Mouse (Mus musculus) embryonic facial prominence, embryonic 15.5 days (tissue): ENCODE results near the gene Cntrl. TPM values are rescaled to one million over a fixed set of nuclear protein-coding genes. Genes with fewer than 3 reads are reported as not detected.

ENCODE experiments used
- ATAC-seq: fragments of 200-750 bp; cut with Nextera tagmentation; 2 replicates; pipeline ENCODE4 v1.8.0; 2017; ENCODE audit warnings: low read depth, moderate TSS enrichment; ENCODE audit not compliant: insufficient number of reproducible peaks, low FRiP score, low TSS enrichment
- H3K27ac ChIP-seq: fragments of 300-500 bp; sonication (generic); replicated peaks from 2 replicates; pipeline ENCODE4 v1.5.1; 2015; ENCODE audit warnings: mild to moderate bottlenecking, inconsistent platforms
- H3K27me3 ChIP-seq: fragments of 300-500 bp; sonication (generic); 2 replicates; pipeline ENCODE4 v1.6.1; 2015; ENCODE audit warnings: inconsistent platforms
- H3K36me3 ChIP-seq: fragments of 300-500 bp; sonication (generic); 2 replicates; pipeline ENCODE4 v1.6.1; 2015; ENCODE audit warnings: mild to moderate bottlenecking, inconsistent platforms
- H3K4me1 ChIP-seq: fragments of 300-500 bp; sonication (generic); 2 replicates; pipeline ENCODE4 v1.6.1; 2015; ENCODE audit warnings: inconsistent platforms
- H3K4me2 ChIP-seq: fragments of 300-500 bp; sonication (generic); replicated peaks from 2 replicates; pipeline ENCODE4 v1.6.1; 2015; ENCODE audit warnings: mild to moderate bottlenecking, inconsistent platforms
- H3K4me3 ChIP-seq: fragments of 300-500 bp; sonication (generic); replicated peaks from 2 replicates; pipeline ENCODE4 v1.5.1; 2015; ENCODE audit warnings: mild to moderate bottlenecking, inconsistent platforms
- H3K9ac ChIP-seq: fragments of 300-500 bp; sonication (generic); 2 replicates; pipeline ENCODE4 v1.6.1; 2015; ENCODE audit warnings: inconsistent platforms
- H3K9me3 ChIP-seq: fragments of 300-500 bp; sonication (generic); replicated peaks from 2 replicates; pipeline ENCODE4 v1.6.1; 2016; ENCODE audit warnings: inconsistent platforms
- WGBS: fragments of 180-500 bp; shearing (Covaris S2); methylation state at CpG from one replicate; pipeline ENCODE4 v1.1.7; 2015; 5-methylcytosine and 5-hydroxymethylcytosine counted together
- polyA plus RNA-seq: library from polyadenylated mRNA; unstranded; fragments of >200 nt; fragmentation: Nextera tagmentation; extraction: Ambion mirVana; gene quantifications from 2 replicates; pipeline ENCODE4 v1.2.1, GENCODE M21; 2015

Gene Cntrl
- polyA plus RNA-seq, 1 experiment from 2014 or later = 23.3 TPM

DNA sequence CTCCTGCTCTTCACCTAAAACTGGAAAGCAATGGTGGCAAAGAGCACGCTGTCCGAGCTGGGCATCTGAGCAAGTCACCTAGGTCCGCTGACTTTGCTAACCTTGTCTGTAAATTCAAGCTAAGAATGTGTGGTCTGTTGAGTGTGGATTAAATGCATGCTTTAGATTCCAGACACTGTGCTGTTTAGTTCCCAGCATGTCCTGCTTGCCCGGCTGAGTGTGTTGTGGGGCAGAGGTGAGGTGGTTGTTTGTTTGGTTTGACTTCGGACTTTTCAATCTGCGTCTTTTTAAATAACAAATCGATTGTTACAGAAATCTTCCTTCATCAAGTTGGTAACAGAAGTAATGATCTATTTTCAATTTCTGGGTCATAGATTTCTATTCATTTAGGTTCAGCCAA lies 48.5 kb downstream of the Cntrl start:
- Histone ChIP-seq H3K9ac (no peak overlapping the region), H3K4me2 (no peak overlapping the region), H3K27me3 (no peaks in the 10 kb centered on the region), H3K36me3 (peaks cover 75% of the 10 kb centered on the region), H3K27ac (no peak overlapping the region), H3K4me1 (no peaks in the 10 kb centered on the region), H3K9me3 (no peaks in the 10 kb centered on the region), H3K4me3 (no peak overlapping the region)
- no peak for ATAC-seq
- 79% methylated on average over 7 of the region's 7 CpGs for WGBS

DNA sequence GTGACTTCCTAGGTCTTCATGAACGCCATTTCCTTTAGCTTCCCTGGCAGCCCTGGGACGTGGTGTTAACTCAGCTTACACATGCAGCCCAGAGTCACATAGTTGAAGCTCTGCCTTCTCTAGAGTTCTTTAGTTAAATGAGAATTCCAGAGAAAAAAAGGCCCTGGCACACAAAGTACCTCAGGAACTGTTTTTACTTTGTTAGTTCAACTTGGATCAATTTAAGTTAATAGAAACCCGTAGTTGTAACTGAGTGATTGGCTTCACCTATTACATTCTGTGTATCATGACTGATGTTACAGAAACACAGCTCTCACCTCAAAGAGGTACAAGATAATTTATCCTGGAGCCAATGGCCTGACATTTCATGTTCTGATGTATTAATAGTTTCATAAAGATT lies 49.1 kb downstream of the Cntrl start:
- no peak overlapping the region for H3K9ac ChIP-seq
- H3K36me3 ChIP-seq = peaks cover 75% of the 10 kb centered on the region
- no peak overlapping the region for H3K27ac ChIP-seq
- no peak for ATAC-seq
- H3K27me3 ChIP-seq = no peaks in the 10 kb centered on the region
- H3K9me3 ChIP-seq = no peaks in the 10 kb centered on the region
- no peak overlapping the region for H3K4me3 ChIP-seq
- no peak overlapping the region for H3K4me2 ChIP-seq
- no peaks in the 10 kb centered on the region for H3K4me1 ChIP-seq
- WGBS = 63% methylated on average over 3 of the region's 3 CpGs

DNA sequence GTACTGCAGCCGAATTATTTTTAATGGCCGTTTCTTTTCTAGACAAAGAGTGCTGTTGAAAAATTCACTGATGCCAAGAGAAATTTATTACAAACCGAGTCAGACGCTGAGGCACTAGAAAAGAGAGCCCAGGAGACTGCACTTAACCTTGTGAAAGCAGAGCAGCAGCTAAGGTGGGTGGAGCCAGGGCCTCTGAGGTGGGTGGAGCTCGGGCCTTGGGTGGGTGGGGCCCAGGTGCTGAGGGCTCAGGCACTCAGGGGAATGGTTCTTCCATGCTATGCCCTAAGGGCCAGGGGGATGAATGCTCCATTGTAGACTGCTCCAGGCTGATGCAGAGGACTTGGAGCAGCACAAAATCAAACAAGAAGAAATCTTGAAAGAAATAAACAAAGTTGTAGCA lies 50.9 kb downstream of the Cntrl start:
- Histone ChIP-seq H3K9me3 (no peaks in the 10 kb centered on the region), H3K27ac (no peak overlapping the region), H3K4me2 (no peak overlapping the region), H3K9ac (no peak overlapping the region), H3K36me3 (peaks cover 69% of the 10 kb centered on the region), H3K4me3 (no peak overlapping the region), H3K27me3 (no peaks in the 10 kb centered on the region), H3K4me1 (no peaks in the 10 kb centered on the region)
- WGBS = 43% methylated on average over 5 of the region's 5 CpGs
- ATAC-seq = no peak

DNA sequence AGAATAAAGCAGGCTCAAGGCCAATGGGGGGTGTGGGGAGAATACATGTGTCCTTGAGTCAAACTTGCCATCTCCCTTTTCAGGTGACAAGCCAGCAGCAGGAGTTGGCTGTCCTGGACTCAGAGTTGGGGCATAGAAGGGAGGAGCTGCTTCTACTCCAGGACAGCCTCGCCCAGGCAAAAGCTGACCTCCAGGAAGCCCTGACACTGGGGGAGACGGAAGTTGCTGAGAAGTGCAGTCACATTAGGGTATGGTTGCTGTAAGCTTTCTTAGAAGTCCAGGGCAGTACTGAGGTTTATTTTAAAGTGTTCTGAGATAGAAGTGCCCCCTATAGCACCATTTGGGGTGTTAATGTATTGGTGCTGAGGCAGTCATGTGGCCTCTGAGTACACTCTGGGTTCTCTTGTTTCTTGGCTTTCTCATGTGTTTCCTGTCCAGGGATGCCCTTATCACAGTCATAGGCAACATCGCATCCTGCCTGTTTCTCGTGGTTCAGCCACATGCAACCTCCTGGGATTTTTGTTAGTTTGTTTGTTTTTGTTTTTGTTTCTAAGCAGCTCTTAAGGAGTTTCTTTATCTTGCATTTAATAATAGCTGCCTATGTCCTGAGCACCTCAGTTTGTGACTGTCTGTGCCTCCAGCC lies 52.7 kb downstream of the Cntrl start:
- no peak for ATAC-seq
- no peak overlapping the region for H3K4me3 ChIP-seq
- no peaks in the 10 kb centered on the region for H3K9me3 ChIP-seq
- H3K4me2 ChIP-seq = no peak overlapping the region
- WGBS = 76% methylated on average over 4 of the region's 4 CpGs
- H3K36me3 ChIP-seq = peaks cover 69% of the 10 kb centered on the region
- no peak overlapping the region for H3K27ac ChIP-seq
- H3K4me1 ChIP-seq = no peaks in the 10 kb centered on the region
- no peak overlapping the region for H3K9ac ChIP-seq
- no peaks in the 10 kb centered on the region for H3K27me3 ChIP-seq

DNA sequence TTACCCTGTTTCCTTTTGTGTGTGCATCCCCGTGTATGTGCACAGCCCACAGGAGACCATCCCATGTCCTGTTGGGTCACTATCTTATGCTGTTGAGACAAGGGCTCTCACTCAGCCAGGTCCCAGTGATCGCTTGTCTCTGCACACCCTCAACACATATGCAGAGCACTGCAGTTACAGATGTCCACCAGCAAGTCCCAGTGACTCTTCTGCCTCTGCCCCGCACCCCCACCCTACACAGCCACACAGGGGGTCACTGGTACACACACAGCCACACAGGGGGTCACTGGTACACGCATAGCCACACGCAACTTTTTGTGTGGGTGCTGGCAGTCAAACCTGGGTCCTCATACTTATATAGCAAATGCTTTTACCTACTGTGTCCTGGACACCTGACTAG lies 54.1 kb downstream of the Cntrl start:
- no peak overlapping the region for H3K27ac ChIP-seq
- H3K4me3 ChIP-seq = no peak overlapping the region
- 93% methylated on average over 5 of the region's 5 CpGs for WGBS
- no peak overlapping the region for H3K9ac ChIP-seq
- no peak overlapping the region for H3K4me2 ChIP-seq
- H3K36me3 ChIP-seq = peaks cover 67% of the 10 kb centered on the region
- ATAC-seq = no peak
- H3K9me3 ChIP-seq = no peaks in the 10 kb centered on the region
- no peaks in the 10 kb centered on the region for H3K4me1 ChIP-seq
- no peaks in the 10 kb centered on the region for H3K27me3 ChIP-seq

DNA sequence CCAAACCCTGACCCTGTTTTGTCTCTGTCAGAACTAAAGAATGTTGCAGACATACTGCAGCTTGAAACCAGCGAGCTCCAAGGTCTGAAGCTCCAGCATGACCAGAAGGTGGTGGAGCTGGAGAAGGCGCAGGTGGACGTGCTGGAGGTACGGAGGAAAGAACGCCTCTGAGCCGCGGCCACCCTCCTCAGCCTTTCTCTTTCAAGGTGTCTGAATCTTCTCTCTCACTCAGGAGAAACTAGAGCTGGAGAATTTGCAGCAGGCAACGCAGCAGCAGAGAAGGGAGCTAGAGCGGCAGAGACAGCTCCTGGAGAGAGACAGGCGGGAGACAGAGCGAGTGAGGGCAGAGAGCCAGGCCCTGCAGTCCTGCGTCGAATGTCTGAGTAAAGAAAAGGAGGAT lies 56.1 kb downstream of the Cntrl start:
- Histone ChIP-seq H3K27ac (no peak overlapping the region), H3K4me1 (no peaks in the 10 kb centered on the region), H3K4me3 (no peak overlapping the region), H3K27me3 (no peaks in the 10 kb centered on the region), H3K9me3 (no peaks in the 10 kb centered on the region), H3K4me2 (no peak overlapping the region), H3K36me3 (peaks cover 66% of the 10 kb centered on the region), H3K9ac (no peak overlapping the region)
- ATAC-seq = no peak
- WGBS = 94% methylated on average over 13 of the region's 13 CpGs

DNA sequence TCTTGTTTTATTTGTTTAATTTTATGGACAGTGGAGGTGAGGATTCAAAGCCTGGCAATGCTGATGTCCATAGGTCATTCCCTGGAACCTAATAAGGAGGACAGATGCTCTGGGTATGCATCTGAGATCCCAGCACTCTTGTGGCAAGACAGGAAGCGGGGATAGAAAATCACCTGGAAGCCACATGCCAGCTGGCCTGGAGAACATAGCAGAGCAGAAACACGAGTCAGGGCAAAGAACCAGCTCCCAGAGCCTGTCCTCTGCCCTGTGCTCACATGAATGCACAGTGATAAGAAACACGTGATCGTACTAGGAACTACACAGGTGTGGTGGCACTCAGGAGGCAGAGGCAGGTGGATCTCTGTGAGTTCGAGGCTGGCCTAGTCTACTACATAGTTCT lies 57.5 kb downstream of the Cntrl start:
- peaks cover 78% of the 10 kb centered on the region for H3K36me3 ChIP-seq
- no peak for ATAC-seq
- 85% methylated on average over 5 of the region's 5 CpGs for WGBS

DNA sequence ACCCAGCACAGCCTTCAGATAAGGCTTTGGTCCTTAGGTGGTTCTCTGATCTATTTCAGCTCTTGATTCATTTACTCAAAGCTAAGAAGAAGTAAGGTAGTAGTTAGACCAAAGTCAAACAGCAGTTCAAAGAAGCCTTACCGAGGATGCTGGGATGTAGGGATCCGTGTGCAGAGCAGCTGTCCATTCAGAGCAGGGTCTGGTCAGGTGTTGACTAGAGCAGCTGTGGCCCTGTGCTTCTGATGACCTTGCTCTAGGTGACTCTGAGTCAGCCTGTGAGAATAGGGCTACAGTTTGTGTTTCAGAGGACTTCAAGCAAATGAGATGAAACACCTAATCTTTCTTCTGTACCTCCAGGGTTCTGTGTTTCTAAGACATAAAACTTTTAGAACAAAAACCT lies 60.2 kb downstream of the Cntrl start:
- H3K36me3 ChIP-seq = peaks cover 79% of the 10 kb centered on the region
- H3K4me3 ChIP-seq = no peak overlapping the region
- no peaks in the 10 kb centered on the region for H3K27me3 ChIP-seq
- ATAC-seq = no peak
- H3K9ac ChIP-seq = no peak overlapping the region
- peaks cover 4% of the 10 kb centered on the region; the same call in 1 of the 2 replicates for H3K4me1 ChIP-seq
- H3K9me3 ChIP-seq = no peaks in the 10 kb centered on the region
- H3K4me2 ChIP-seq = no peak overlapping the region
- 81% methylated on average over 2 of the region's 2 CpGs for WGBS
- H3K27ac ChIP-seq = no peak overlapping the region

More for the DNA sequence above, 57.5 kb downstream of the Cntrl start:
- no peaks in the 10 kb centered on the region for H3K4me1 ChIP-seq
- H3K9me3 ChIP-seq = no peaks in the 10 kb centered on the region
- H3K4me2 ChIP-seq = no peak overlapping the region
- H3K27ac ChIP-seq = no peak overlapping the region
- H3K27me3 ChIP-seq = no peaks in the 10 kb centered on the region
- no peak overlapping the region for H3K9ac ChIP-seq
- no peak overlapping the region for H3K4me3 ChIP-seq

DNA sequence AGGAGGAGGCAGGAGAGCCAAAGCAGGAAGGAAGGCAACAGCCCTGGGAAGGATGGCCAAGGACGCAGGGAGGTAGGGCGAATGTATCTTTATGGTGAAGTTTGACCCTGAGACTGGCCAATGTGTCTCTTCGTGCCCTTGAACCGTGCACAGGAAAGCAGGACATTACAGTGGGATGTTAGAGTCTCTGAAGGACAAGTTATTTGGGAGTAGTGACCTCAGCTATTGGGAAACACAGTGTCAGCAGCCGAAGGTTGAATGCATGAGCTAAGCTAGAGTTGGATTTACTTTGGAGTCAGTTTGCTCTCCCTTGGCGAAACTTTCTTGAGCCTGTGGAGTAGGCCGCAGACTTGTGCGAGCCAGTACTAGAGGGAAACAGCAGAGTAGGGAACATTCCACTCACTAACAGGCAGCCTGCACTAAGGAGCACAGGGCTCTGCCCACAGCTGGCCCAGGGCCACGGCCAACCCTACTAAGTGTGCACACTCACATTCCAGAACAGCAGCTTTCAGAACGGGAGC lies 62.1 kb downstream of the Cntrl start:
- no peak for ATAC-seq
- Histone ChIP-seq H3K9ac (no peak overlapping the region), H3K27ac (no peak overlapping the region)

DNA sequence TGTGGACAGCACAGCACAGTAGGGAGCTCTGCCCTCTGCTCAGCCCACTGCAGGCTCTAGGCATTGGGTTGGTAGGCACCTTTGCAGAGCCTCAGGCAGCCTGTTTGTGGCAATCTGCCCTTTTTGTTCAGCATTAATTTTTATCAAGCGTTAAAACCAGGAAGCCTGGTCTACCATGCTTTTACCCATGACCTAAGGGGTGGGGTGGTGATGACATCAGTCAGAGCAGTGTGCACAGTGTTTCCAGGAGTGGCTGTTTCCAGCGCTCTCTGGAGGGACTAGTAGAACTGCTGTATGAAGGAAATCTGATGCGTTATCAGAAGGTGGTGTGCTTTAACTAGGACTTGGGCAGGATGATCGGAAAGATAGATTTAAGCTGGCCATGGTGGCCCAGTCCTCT lies 63.0 kb downstream of the Cntrl start:
- H3K27ac ChIP-seq = no peak overlapping the region
- 90% methylated on average over 4 of the region's 4 CpGs for WGBS
- no peaks in the 10 kb centered on the region for H3K9me3 ChIP-seq
- no peaks in the 10 kb centered on the region for H3K27me3 ChIP-seq
- H3K4me1 ChIP-seq = peaks cover 4% of the 10 kb centered on the region; the same call in 1 of the 2 replicates
- H3K9ac ChIP-seq = no peak overlapping the region
- no peak overlapping the region for H3K4me2 ChIP-seq
- no peak overlapping the region for H3K4me3 ChIP-seq
- ATAC-seq = no peak
- peaks cover 84% of the 10 kb centered on the region for H3K36me3 ChIP-seq

More for the DNA sequence above, 62.1 kb downstream of the Cntrl start:
- peaks cover 85% of the 10 kb centered on the region for H3K36me3 ChIP-seq
- H3K4me1 ChIP-seq = peaks cover 4% of the 10 kb centered on the region; the same call in 1 of the 2 replicates
- WGBS = 83% methylated on average over 10 of the region's 10 CpGs
- H3K9me3 ChIP-seq = no peaks in the 10 kb centered on the region
- H3K27me3 ChIP-seq = no peaks in the 10 kb centered on the region
- H3K4me2 ChIP-seq = no peak overlapping the region
- no peak overlapping the region for H3K4me3 ChIP-seq

DNA sequence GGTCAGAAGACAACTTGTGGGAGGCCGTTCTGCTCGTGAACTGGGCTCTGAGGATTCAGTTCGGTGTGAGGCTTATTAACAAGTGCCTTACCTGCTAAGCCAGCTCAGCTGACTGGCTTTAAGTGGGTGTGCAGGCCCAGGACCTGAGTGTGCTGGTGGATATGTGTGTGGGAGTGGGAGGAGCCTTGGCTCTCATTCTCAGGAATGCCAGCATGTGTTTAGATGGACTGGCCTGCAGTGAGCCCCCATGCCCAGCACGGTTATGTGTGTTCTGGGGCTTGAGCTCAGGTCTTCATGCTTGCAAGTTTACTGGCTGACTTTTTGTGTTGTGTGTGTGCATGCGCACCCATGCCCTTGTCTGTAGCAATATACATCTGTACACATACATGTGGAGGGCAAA lies 64.4 kb downstream of the Cntrl start:
- Histone ChIP-seq H3K4me1 (peaks cover 4% of the 10 kb centered on the region; the same call in 1 of the 2 replicates), H3K27ac (no peak overlapping the region), H3K9me3 (no peaks in the 10 kb centered on the region), H3K9ac (no peak overlapping the region), H3K4me2 (no peak overlapping the region), H3K4me3 (no peak overlapping the region), H3K36me3 (peaks cover 83% of the 10 kb centered on the region), H3K27me3 (no peaks in the 10 kb centered on the region)
- 90% methylated on average over 5 of the region's 5 CpGs for whole genome bisulfite sequencing
- ATAC-seq = no peak

DNA sequence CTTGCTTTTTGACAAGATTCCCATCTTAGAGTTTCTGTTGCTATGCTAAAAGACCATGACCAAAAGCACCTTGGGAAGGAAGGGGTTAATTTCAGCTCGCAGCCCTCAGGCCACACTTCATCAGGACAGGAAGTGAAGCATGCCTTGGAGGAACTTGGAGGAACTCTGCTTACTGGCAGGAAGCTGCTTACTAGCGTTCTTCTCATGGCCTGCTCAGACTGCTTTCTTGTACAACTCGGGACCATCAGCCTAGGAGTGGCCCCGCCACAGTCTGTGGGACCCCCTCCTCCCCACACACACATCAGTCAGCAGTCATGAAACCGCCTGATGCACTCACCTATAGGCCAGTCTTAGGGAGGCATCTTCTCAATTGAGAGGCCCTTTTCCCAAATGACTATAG lies 64.8 kb downstream of the Cntrl start:
- 0 out of 2 replicates have a peak overlapping the region, but pooled peaks have one; percentile 22 for H3K27ac ChIP-seq
- H3K36me3 ChIP-seq = peaks cover 84% of the 10 kb centered on the region
- no peaks in the 10 kb centered on the region for H3K9me3 ChIP-seq

More for the DNA sequence above, 64.8 kb downstream of the Cntrl start:
- H3K4me1 ChIP-seq = peaks cover 4% of the 10 kb centered on the region; the same call in 1 of the 2 replicates
- H3K27me3 ChIP-seq = no peaks in the 10 kb centered on the region
- 34% methylated on average over 5 of the region's 5 CpGs for WGBS
- no peak overlapping the region for H3K4me2 ChIP-seq
- no peak for ATAC-seq
- no peak overlapping the region for H3K9ac ChIP-seq
- H3K4me3 ChIP-seq = no peak overlapping the region
